Mouse (Mus musculus) ES-E14 (cell line): ENCODE results near the gene Dab1. TPM values are rescaled to one million over a fixed set of nuclear protein-coding genes. Genes with fewer than 3 reads are reported as not detected.

ENCODE experiments used
- DNase-seq: peaks from one replicate; pipeline ENCODE4 v3.0.0-alpha.2; 2013; ENCODE audit warnings: low read depth, low spot score
- H3K27ac ChIP-seq: 2 replicates; pipeline ENCODE4 v1.5.1; 2012; ENCODE audit warnings: low read depth, mild to moderate bottlenecking, low read length, moderate library complexity, mixed read lengths; ENCODE audit not compliant: poor library complexity, insufficient read depth, severe bottlenecking
- H3K36me3 ChIP-seq: 2 replicates; pipeline ENCODE4 v1.6.1; 2012; ENCODE audit warnings: mild to moderate bottlenecking, low read length, moderate library complexity, mixed read lengths; ENCODE audit not compliant: control insufficient read depth, poor library complexity, insufficient read depth, severe bottlenecking
- H3K4me1 ChIP-seq, 2 experiments: fragments of 150-350 bp in 1 of 2; sonication (generic) in 1 of 2; 2 replicates each; pipeline ENCODE4 v1.6.1; 2012; ENCODE audit warnings: low read length in 2 of 2, mild to moderate bottlenecking in 1 of 2, mixed read lengths in 1 of 2; ENCODE audit not compliant: control insufficient read depth in 2 of 2, insufficient read depth in 2 of 2, poor library complexity in 1 of 2
- H3K4me3 ChIP-seq, 2 experiments: fragments of 150-350 bp in 1 of 2; sonication (generic) in 1 of 2; 2 replicates each; pipeline ENCODE4 v1.5.1; 2012; ENCODE audit warnings: low read length in 2 of 2, low read depth in 1 of 2, mild to moderate bottlenecking in 1 of 2, mixed read lengths in 1 of 2; ENCODE audit not compliant: insufficient read depth in 1 of 2, poor library complexity in 1 of 2, severe bottlenecking in 1 of 2
- H3K9ac ChIP-seq: 2 replicates; pipeline ENCODE4 v1.6.1; 2012; ENCODE audit warnings: low read depth, mild to moderate bottlenecking, low read length, mixed read lengths; ENCODE audit not compliant: poor library complexity, insufficient read depth, severe bottlenecking
- H3K9me3 ChIP-seq: fragments of 150-350 bp; sonication (generic); 2 replicates; pipeline ENCODE4 v1.6.1; 2012; ENCODE audit warnings: low read depth, mild to moderate bottlenecking, low read length; ENCODE audit not compliant: control insufficient read depth, insufficient read depth
- CHD2 ChIP-seq: IDR thresholded peaks from 2 replicates; pipeline ENCODE4 v1.6.1; 2014; ENCODE audit warnings: mild to moderate bottlenecking, low read depth, low read length, inconsistent platforms
- HCFC1 ChIP-seq: IDR thresholded peaks from 2 replicates; pipeline ENCODE4 v1.6.1; 2012; ENCODE audit warnings: low read length, inconsistent platforms, borderline replicate concordance; ENCODE audit not compliant: insufficient read depth
- MAFK ChIP-seq: IDR thresholded peaks from 2 replicates; pipeline ENCODE4 v1.6.1; 2014; ENCODE audit warnings: mild to moderate bottlenecking, low read depth, low read length, inconsistent platforms; ENCODE audit not compliant: insufficient read depth
- ZC3H11A ChIP-seq: IDR thresholded peaks from 2 replicates; pipeline ENCODE4 v1.6.1; 2012; ENCODE audit warnings: low read depth, mild to moderate bottlenecking, inconsistent platforms, low read length, borderline replicate concordance
- ZNF384 ChIP-seq: IDR thresholded peaks from 2 replicates; pipeline ENCODE4 v1.6.1; 2012; ENCODE audit warnings: low read depth, low read length, inconsistent platforms
- in situ Hi-C, 2 experiments: fragments of 600-800 bp; cut with MboI; formaldehyde crosslinking; loops; one replicate each; pipeline ENCODE4 v1.15.1; 2025; ENCODE audit warnings: low sequenced_read_pairs in 2 of 2, inconsistent platforms in 1 of 2; ENCODE audit not compliant: unreplicated experiment in 2 of 2
- total RNA-seq: library from RNA; depleted of rRNA; stranded (reverse); fragments of 300-350 nt; gene quantifications from 2 replicates; pipeline ENCODE4 v1.2.3, GENCODE M21; 2012

Dab1 gene
- total RNA-seq, 1 experiment: 7.9 TPM

DNA sequence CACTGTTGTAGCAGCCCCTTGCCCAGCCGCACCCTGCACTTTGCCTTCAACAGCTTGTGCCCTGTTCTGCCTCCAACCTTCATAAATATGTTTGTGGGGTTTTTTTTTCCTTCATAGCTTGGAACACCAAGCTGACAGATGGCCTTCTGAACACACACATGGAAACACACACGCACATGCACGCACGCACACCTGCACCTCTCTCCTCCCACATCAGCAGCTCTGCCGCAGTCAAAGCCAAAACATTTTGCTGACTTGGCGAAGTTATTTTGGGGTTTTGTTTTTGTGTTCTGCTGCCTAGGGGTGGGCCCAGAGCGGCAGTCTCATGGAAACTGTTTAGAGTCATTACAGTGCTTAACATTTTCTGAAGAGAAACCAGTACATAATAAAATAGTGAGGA, 1071.9 kb downstream of the Dab1 start:
- Histone ChIP-seq H3K36me3 (no peaks in the 10 kb centered on the region), H3K9ac (no peak overlapping the region), H3K4me3 (no peak overlapping the region), H3K27ac (no peak overlapping the region), H3K4me1 (no peaks in the 10 kb centered on the region), H3K9me3 (no peaks in the 10 kb centered on the region)
- in situ Hi-C loops: no loop called here
- TF ChIP-seq MAFK (peak; percentile 51; the same call in 1 of the 2 replicates), HCFC1 (no peak)
- DNase-seq: no peak

DNA sequence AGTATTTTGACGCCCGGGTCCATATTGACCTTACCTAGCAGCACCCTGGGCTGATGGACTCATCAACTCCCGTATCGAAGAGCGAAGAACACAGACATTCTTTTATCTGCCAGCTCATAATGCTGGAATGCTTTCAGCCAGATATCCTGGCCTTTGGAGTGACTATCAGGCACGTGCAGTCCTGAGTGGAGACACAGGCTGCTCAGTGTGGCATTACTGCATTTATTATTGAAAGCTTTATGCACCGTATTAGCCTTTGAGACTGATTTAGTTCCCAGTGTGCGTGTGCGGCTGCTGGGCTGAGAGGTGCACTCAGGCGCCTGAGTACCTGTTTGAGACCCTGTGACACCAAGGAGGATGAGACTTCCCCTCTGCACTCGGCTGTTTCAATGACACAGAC, 1075.0 kb downstream of the Dab1 start:
- Histone ChIP-seq H3K4me1 (no peaks in the 10 kb centered on the region), H3K4me3 (no peak overlapping the region), H3K36me3 (no peaks in the 10 kb centered on the region), H3K27ac (no peak overlapping the region), H3K9me3 (no peaks in the 10 kb centered on the region), H3K9ac (no peak overlapping the region)
- DNase-seq: no peak
- in situ Hi-C loops: no loop called here
- TF ChIP-seq MAFK (no peak), ZNF384 (no peak), HCFC1 (no peak), ZC3H11A (no peak), CHD2 (no peak)

GRCm38 (mm10) chr4:104696522-104696921, 1077.4 kb downstream of the Dab1 start:
- H3K9ac ChIP-seq: no peak overlapping the region
- in situ Hi-C loops: no loop called here
- TF ChIP-seq CHD2 (no peak), ZNF384 (no peak), MAFK (no peak), ZC3H11A (no peak), HCFC1 (no peak)

DNA sequence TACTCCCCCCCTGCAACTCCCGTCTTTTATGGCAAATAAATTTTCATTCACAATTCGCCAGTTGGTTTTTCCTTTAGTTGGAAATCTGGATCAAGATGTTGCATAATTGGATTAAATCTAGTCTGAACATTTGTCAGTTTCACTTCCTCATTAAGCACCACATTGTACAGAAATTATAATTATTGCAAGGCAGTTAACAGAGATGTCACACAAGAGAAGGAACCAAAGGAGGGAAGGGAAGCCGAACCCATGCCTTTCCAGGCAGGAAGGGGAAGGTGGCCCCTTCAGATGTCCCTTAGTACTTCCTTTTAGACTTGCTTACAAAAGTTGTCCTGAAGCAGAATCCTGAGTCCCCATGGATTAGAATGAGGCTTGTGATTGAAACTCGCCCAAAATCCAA, 1078.5 kb downstream of the Dab1 start:
- H3K9me3 ChIP-seq: no peaks in the 10 kb centered on the region
- H3K4me3 ChIP-seq: no peak overlapping the region
- TF ChIP-seq MAFK (no peak), HCFC1 (no peak), ZNF384 (no peak), CHD2 (no peak), ZC3H11A (no peak)
- in situ Hi-C loops: no loop called here
- H3K4me1 ChIP-seq: no peaks in the 10 kb centered on the region
- no peak overlapping the region for H3K9ac ChIP-seq
- no peak for DNase-seq
- H3K36me3 ChIP-seq: no peaks in the 10 kb centered on the region
- no peak overlapping the region for H3K27ac ChIP-seq

More at GRCm38 (mm10) chr4:104696522-104696921, 1077.4 kb downstream of the Dab1 start:
- H3K4me3 ChIP-seq: no peak overlapping the region
- H3K36me3 ChIP-seq: no peaks in the 10 kb centered on the region
- H3K27ac ChIP-seq: no peak overlapping the region
- no peaks in the 10 kb centered on the region for H3K9me3 ChIP-seq
- H3K4me1 ChIP-seq: no peaks in the 10 kb centered on the region
- DNase-seq: no peak
